Mouse (Mus musculus): ENCODE data around the gene Syt7.

Gene Syt7

GRCm38 (mm10) chr19:10421986-10422976 lies 33.4 kb downstream of the Syt7 start:
- no peak for DNase-seq (ENCODE audit: extremely low read depth, insufficient read length, low spot score)

GRCm38 (mm10) chr19:10424751-10425150 lies 35.9 kb downstream of the Syt7 start:
- no peak for DNase-seq (ENCODE audit: extremely low read depth, insufficient read length, low spot score)

- DNase-seq (ENCODE audit: extremely low read depth, insufficient read length, low spot score), result no peak
Measured at GRCm38 (mm10) chr19:10425484-10426270, 36.8 kb downstream of the Syt7 start.

- no peak for DNase-seq (ENCODE audit: extremely low read depth, insufficient read length, low spot score)
Measured at GRCm38 (mm10) chr19:10426312-10426711, 37.4 kb downstream of the Syt7 start.

- DNase-seq (ENCODE audit: extremely low read depth, insufficient read length, low spot score), result no peak
Measured at GRCm38 (mm10) chr19:10426793-10427192, 37.9 kb downstream of the Syt7 start.

- DNase-seq (ENCODE audit: extremely low read depth, insufficient read length, low spot score), result no peak
Measured at GRCm38 (mm10) chr19:10427431-10427830, 38.5 kb downstream of the Syt7 start.

- DNase-seq (ENCODE audit: extremely low read depth, insufficient read length, low spot score), result no peak
Measured at GRCm38 (mm10) chr19:10429371-10429770, 40.5 kb downstream of the Syt7 start.

GRCm38 (mm10) chr19:10431410-10431809 lies 42.5 kb downstream of the Syt7 start:
- no peak for DNase-seq (ENCODE audit: extremely low read depth, insufficient read length, low spot score)

- DNase-seq (ENCODE audit: extremely low read depth, insufficient read length, low spot score), result no peak
Measured at GRCm38 (mm10) chr19:10431841-10432240, 43.0 kb downstream of the Syt7 start.

- DNase-seq (ENCODE audit: extremely low read depth, insufficient read length, low spot score), result no peak
Measured at GRCm38 (mm10) chr19:10433225-10433624, 44.3 kb downstream of the Syt7 start.

GRCm38 (mm10) chr19:10433879-10434540 lies 45.1 kb downstream of the Syt7 start:
- no peak for DNase-seq (ENCODE audit: extremely low read depth, insufficient read length, low spot score)

- DNase-seq (ENCODE audit: extremely low read depth, insufficient read length, low spot score), result no peak
Measured at GRCm38 (mm10) chr19:10434927-10435326, 46.0 kb downstream of the Syt7 start.

GRCm38 (mm10) chr19:10435908-10436307 lies 47.0 kb downstream of the Syt7 start:
- DNase-seq (ENCODE audit: extremely low read depth, insufficient read length, low spot score), result no peak

- DNase-seq (ENCODE audit: extremely low read depth, insufficient read length, low spot score), result no peak
Measured at GRCm38 (mm10) chr19:10436726-10437125, 47.8 kb downstream of the Syt7 start.

GRCm38 (mm10) chr19:10437521-10437920 lies 48.6 kb downstream of the Syt7 start:
- no peak for DNase-seq (ENCODE audit: extremely low read depth, insufficient read length, low spot score)

GRCm38 (mm10) chr19:10444685-10445369 lies 55.9 kb downstream of the Syt7 start:
- DNase-seq (ENCODE audit: extremely low read depth, insufficient read length, low spot score), result no peak

- DNase-seq (ENCODE audit: extremely low read depth, insufficient read length, low spot score), result no peak
Measured at GRCm38 (mm10) chr19:10448275-10448674, 59.4 kb downstream of the Syt7 start.

GRCm38 (mm10) chr19:10449190-10449589 lies 60.3 kb downstream of the Syt7 start:
- no peak for DNase-seq (ENCODE audit: extremely low read depth, insufficient read length, low spot score)

GRCm38 (mm10) chr19:10449708-10450107 lies 60.8 kb downstream of the Syt7 start:
- no peak for DNase-seq (ENCODE audit: extremely low read depth, insufficient read length, low spot score)

GRCm38 (mm10) chr19:10454718-10455436 lies 66.0 kb downstream of the Syt7 start:
- no peak for DNase-seq (ENCODE audit: extremely low read depth, insufficient read length, low spot score)
